Mouse (Mus musculus): ENCODE measurements at regions not wholly inside any gene's neighbourhood (a gene's known extent, or its start where the extent isn't known, plus 50 kb on each side); places are given as distances from the start of the nearest gene placed in this dataset.

GRCm38 (mm10) chr10:66756866-66757265 is 339.1 kb upstream of the Jmjd1c start:
- no peak for ATAC-seq (ENCODE audit: low read depth)
- no peaks in the 10 kb centered on the region for H3K36me3 ChIP-seq (ENCODE audit: control insufficient read depth, insufficient read depth, low read length)
- WGBS: 77% methylated on average over 4 of the region's 4 CpGs

GRCm38 (mm10) chr10:66770161-66771030 is 325.5 kb upstream of the Jmjd1c start:
- Histone ChIP-seq H3K9ac (ENCODE audit: low read length) (no peak overlapping the region), H3K4me2 (ENCODE audit: low read depth, low read length) (0 out of 2 replicates have a peak overlapping the region, but pooled peaks have one; percentile 13), H3K9me3 (ENCODE audit: control insufficient read depth, low read length) (peaks cover 20% of the 10 kb centered on the region), H3K27me3 (ENCODE audit: control insufficient read depth, insufficient read depth, low read depth, low read length) (no peaks in the 10 kb centered on the region), H3K4me3 (ENCODE audit: low read length) (no peak overlapping the region), H3K27ac (ENCODE audit: low read length) (no peak overlapping the region), H3K36me3 (ENCODE audit: control insufficient read depth, insufficient read depth, low read length) (no peaks in the 10 kb centered on the region), H3K4me1 (replicated peaks; ENCODE audit: control insufficient read depth, insufficient read depth, low read length) (no peaks in the 10 kb centered on the region)
- 32% methylated on average over 21 of the region's 21 CpGs for WGBS
- no peak for ATAC-seq (ENCODE audit: low read depth)

More at GRCm38 (mm10) chr10:66756866-66757265, 339.1 kb upstream of the Jmjd1c start:
- H3K9ac ChIP-seq (ENCODE audit: low read length): no peak overlapping the region
- H3K27ac ChIP-seq (ENCODE audit: low read length): no peak overlapping the region
- H3K4me3 ChIP-seq (ENCODE audit: low read length): no peak overlapping the region
- no peak overlapping the region for H3K4me2 ChIP-seq (ENCODE audit: low read depth, low read length)
- no peaks in the 10 kb centered on the region for H3K27me3 ChIP-seq (ENCODE audit: control insufficient read depth, insufficient read depth, low read depth, low read length)
- no peaks in the 10 kb centered on the region for H3K4me1 ChIP-seq (replicated peaks; ENCODE audit: control insufficient read depth, insufficient read depth, low read length)
- no peaks in the 10 kb centered on the region for H3K9me3 ChIP-seq (ENCODE audit: control insufficient read depth, low read length)

- peak; percentile 61 for ATAC-seq (ENCODE audit: low read depth)
These were observed 315.4 kb upstream of the Jmjd1c start for GRCm38 (mm10) chr10:66780335-66781170.

GRCm38 (mm10) chr10:66781171-66781510 is 314.8 kb upstream of the Jmjd1c start:
- Histone ChIP-seq H3K4me3 (ENCODE audit: low read length) (no peak overlapping the region), H3K27me3 (ENCODE audit: control insufficient read depth, insufficient read depth, low read depth, low read length) (no peaks in the 10 kb centered on the region), H3K27ac (ENCODE audit: low read length) (no peak overlapping the region), H3K36me3 (ENCODE audit: control insufficient read depth, insufficient read depth, low read length) (no peaks in the 10 kb centered on the region), H3K9ac (ENCODE audit: low read length) (no peak overlapping the region), H3K9me3 (ENCODE audit: control insufficient read depth, low read length) (peaks cover 3% of the 10 kb centered on the region; the same call in 1 of the 2 replicates), H3K4me1 (replicated peaks; ENCODE audit: control insufficient read depth, insufficient read depth, low read length) (no peaks in the 10 kb centered on the region), H3K4me2 (ENCODE audit: low read depth, low read length) (no peak overlapping the region)
- no peak for ATAC-seq (ENCODE audit: low read depth)
- 50% methylated on average over 1 of the region's 1 CpGs for whole genome bisulfite sequencing

More at GRCm38 (mm10) chr10:66780335-66781170, 315.4 kb upstream of the Jmjd1c start:
- H3K9me3 ChIP-seq (ENCODE audit: control insufficient read depth, low read length): peaks cover 3% of the 10 kb centered on the region; the same call in 1 of the 2 replicates
- H3K36me3 ChIP-seq (ENCODE audit: control insufficient read depth, insufficient read depth, low read length): no peaks in the 10 kb centered on the region
- H3K27me3 ChIP-seq (ENCODE audit: control insufficient read depth, insufficient read depth, low read depth, low read length): no peaks in the 10 kb centered on the region
- H3K4me3 ChIP-seq (ENCODE audit: low read length): no peak overlapping the region
- H3K27ac ChIP-seq (ENCODE audit: low read length): no peak overlapping the region
- 57% methylated on average over 11 of the region's 11 CpGs for WGBS
- no peak overlapping the region for H3K4me2 ChIP-seq (ENCODE audit: low read depth, low read length)
- no peak overlapping the region for H3K9ac ChIP-seq (ENCODE audit: low read length)
- no peaks in the 10 kb centered on the region for H3K4me1 ChIP-seq (replicated peaks; ENCODE audit: control insufficient read depth, insufficient read depth, low read length)

- no peak for ATAC-seq (ENCODE audit: low read depth)
- Histone ChIP-seq H3K9ac (ENCODE audit: low read length) (no peak overlapping the region), H3K4me1 (replicated peaks; ENCODE audit: control insufficient read depth, insufficient read depth, low read length) (no peaks in the 10 kb centered on the region), H3K9me3 (ENCODE audit: control insufficient read depth, low read length) (peaks cover 3% of the 10 kb centered on the region; the same call in 1 of the 2 replicates), H3K36me3 (ENCODE audit: control insufficient read depth, insufficient read depth, low read length) (no peaks in the 10 kb centered on the region), H3K4me2 (ENCODE audit: low read depth, low read length) (no peak overlapping the region), H3K27ac (ENCODE audit: low read length) (no peak overlapping the region), H3K4me3 (ENCODE audit: low read length) (no peak overlapping the region), H3K27me3 (ENCODE audit: control insufficient read depth, insufficient read depth, low read depth, low read length) (no peaks in the 10 kb centered on the region)
- 93% methylated on average over 5 of the region's 5 CpGs for WGBS
These were observed 313.9 kb upstream of the Jmjd1c start for GRCm38 (mm10) chr10:66782025-66782424.

GRCm38 (mm10) chr10:66787812-66788211 is 308.1 kb upstream of the Jmjd1c start:
- Histone ChIP-seq H3K4me1 (replicated peaks; ENCODE audit: control insufficient read depth, insufficient read depth, low read length) (no peaks in the 10 kb centered on the region), H3K9ac (ENCODE audit: low read length) (no peak overlapping the region), H3K36me3 (ENCODE audit: control insufficient read depth, insufficient read depth, low read length) (no peaks in the 10 kb centered on the region), H3K4me3 (ENCODE audit: low read length) (no peak overlapping the region), H3K27ac (ENCODE audit: low read length) (no peak overlapping the region), H3K4me2 (ENCODE audit: low read depth, low read length) (no peak overlapping the region), H3K9me3 (ENCODE audit: control insufficient read depth, low read length) (no peaks in the 10 kb centered on the region), H3K27me3 (ENCODE audit: control insufficient read depth, insufficient read depth, low read depth, low read length) (no peaks in the 10 kb centered on the region)
- WGBS: 76% methylated on average over 7 of the region's 7 CpGs
- ATAC-seq (ENCODE audit: low read depth): no peak

- no peaks in the 10 kb centered on the region for H3K36me3 ChIP-seq (ENCODE audit: control insufficient read depth, insufficient read depth, low read length)
- H3K9me3 ChIP-seq (ENCODE audit: control insufficient read depth, low read length): no peaks in the 10 kb centered on the region
- 84% methylated on average over 9 of the region's 9 CpGs for WGBS
- no peak overlapping the region for H3K4me3 ChIP-seq (ENCODE audit: low read length)
- no peaks in the 10 kb centered on the region for H3K4me1 ChIP-seq (replicated peaks; ENCODE audit: control insufficient read depth, insufficient read depth, low read length)
- no peak overlapping the region for H3K9ac ChIP-seq (ENCODE audit: low read length)
- no peak overlapping the region for H3K4me2 ChIP-seq (ENCODE audit: low read depth, low read length)
- ATAC-seq (ENCODE audit: low read depth): no peak
- no peaks in the 10 kb centered on the region for H3K27me3 ChIP-seq (ENCODE audit: control insufficient read depth, insufficient read depth, low read depth, low read length)
- no peak overlapping the region for H3K27ac ChIP-seq (ENCODE audit: low read length)
These were observed 299.6 kb upstream of the Jmjd1c start for GRCm38 (mm10) chr10:66796296-66796695.

- WGBS: 70% methylated on average over 1 of the region's 1 CpGs
- H3K4me3 ChIP-seq (ENCODE audit: low read length): no peak overlapping the region
- H3K36me3 ChIP-seq (ENCODE audit: control insufficient read depth, insufficient read depth, low read length): no peaks in the 10 kb centered on the region
- H3K27ac ChIP-seq (ENCODE audit: low read length): no peak overlapping the region
- no peak for ATAC-seq (ENCODE audit: low read depth)
- H3K9ac ChIP-seq (ENCODE audit: low read length): no peak overlapping the region
- no peak overlapping the region for H3K4me2 ChIP-seq (ENCODE audit: low read depth, low read length)
- H3K27me3 ChIP-seq (ENCODE audit: control insufficient read depth, insufficient read depth, low read depth, low read length): no peaks in the 10 kb centered on the region
- no peaks in the 10 kb centered on the region for H3K4me1 ChIP-seq (replicated peaks; ENCODE audit: control insufficient read depth, insufficient read depth, low read length)
- no peaks in the 10 kb centered on the region for H3K9me3 ChIP-seq (ENCODE audit: control insufficient read depth, low read length)
These were observed 293.2 kb upstream of the Jmjd1c start for GRCm38 (mm10) chr10:66802691-66803090.

GRCm38 (mm10) chr10:66807261-66807968 is 288.5 kb upstream of the Jmjd1c start:
- Histone ChIP-seq H3K4me2 (ENCODE audit: low read depth, low read length) (no peak overlapping the region), H3K9ac (ENCODE audit: low read length) (no peak overlapping the region), H3K9me3 (ENCODE audit: control insufficient read depth, low read length) (no peaks in the 10 kb centered on the region), H3K27ac (ENCODE audit: low read length) (no peak overlapping the region), H3K4me1 (replicated peaks; ENCODE audit: control insufficient read depth, insufficient read depth, low read length) (no peaks in the 10 kb centered on the region), H3K4me3 (ENCODE audit: low read length) (no peak overlapping the region), H3K27me3 (ENCODE audit: control insufficient read depth, insufficient read depth, low read depth, low read length) (no peaks in the 10 kb centered on the region), H3K36me3 (ENCODE audit: control insufficient read depth, insufficient read depth, low read length) (no peaks in the 10 kb centered on the region)
- 46% methylated on average over 16 of the region's 16 CpGs for WGBS
- ATAC-seq (ENCODE audit: low read depth): peak; percentile 67; the same call in 1 of the 2 replicates
